Mouse (Mus musculus) midbrain, embryonic 15.5 days (tissue): ENCODE measurements at regions not wholly inside any gene's neighbourhood (a gene's known extent, or its start where the extent isn't known, plus 50 kb on each side); places are given as distances from the start of the nearest gene placed in this dataset.

Experiments
- ATAC-seq: fragments of 200-750 bp; cut with Nextera tagmentation; replicated peaks from 2 replicates; pipeline ENCODE4 v1.8.0; 2017; ENCODE audit warnings: moderate TSS enrichment
- H3K27ac ChIP-seq: fragments of 300-500 bp; sonication (generic); 2 replicates; pipeline ENCODE4 v1.5.1; 2015; ENCODE audit warnings: mild to moderate bottlenecking, inconsistent platforms
- H3K27me3 ChIP-seq: fragments of 300-500 bp; sonication (generic); replicated peaks from 2 replicates; pipeline ENCODE4 v1.6.1; 2015; ENCODE audit warnings: inconsistent platforms
- H3K36me3 ChIP-seq: fragments of 300-500 bp; sonication (generic); replicated peaks from 2 replicates; pipeline ENCODE4 v1.6.1; 2015; ENCODE audit warnings: inconsistent platforms
- H3K4me1 ChIP-seq: fragments of 300-500 bp; sonication (generic); 2 replicates; pipeline ENCODE4 v1.6.1; 2015; ENCODE audit warnings: inconsistent platforms
- H3K4me2 ChIP-seq: fragments of 300-500 bp; sonication (generic); 2 replicates; pipeline ENCODE4 v1.6.1; 2015; ENCODE audit warnings: inconsistent platforms, mild to moderate bottlenecking, moderate library complexity
- H3K4me3 ChIP-seq: fragments of 300-500 bp; sonication (generic); 2 replicates; pipeline ENCODE4 v1.5.1; 2015; ENCODE audit warnings: mild to moderate bottlenecking, inconsistent platforms
- H3K9ac ChIP-seq: fragments of 300-500 bp; sonication (generic); 2 replicates; pipeline ENCODE4 v1.6.1; 2015; ENCODE audit warnings: mild to moderate bottlenecking, inconsistent platforms
- H3K9me3 ChIP-seq: fragments of 300-500 bp; sonication (generic); 2 replicates; pipeline ENCODE4 v1.6.1; 2016; ENCODE audit warnings: inconsistent platforms
- WGBS: fragments of 180-500 bp; shearing (Covaris S2); methylation state at CpG from one replicate; pipeline ENCODE4 v1.1.7; 2015; ENCODE audit warnings: mixed read lengths; 5-methylcytosine and 5-hydroxymethylcytosine counted together

DNA sequence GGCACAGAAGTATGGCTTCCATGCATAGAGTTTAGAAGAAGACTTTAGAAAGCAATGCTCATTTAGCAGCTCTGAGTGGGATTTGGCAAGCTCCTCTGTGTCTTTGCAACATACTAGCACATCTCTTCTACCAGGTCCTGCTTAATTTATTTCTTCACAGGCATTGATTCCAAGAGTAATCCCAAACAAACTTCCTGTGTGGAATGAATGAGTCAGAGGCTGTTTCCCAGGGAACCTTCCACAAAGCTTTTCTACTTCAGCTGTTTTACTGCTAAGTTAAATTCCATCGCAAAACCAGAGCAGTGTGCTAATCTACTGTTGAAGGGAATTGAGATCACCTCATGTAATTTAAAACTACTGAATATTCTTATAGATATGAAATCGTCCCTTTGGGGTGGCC, 193.7 kb upstream of the Sorcs1 start:
- Histone ChIP-seq H3K27me3 (no peaks in the 10 kb centered on the region), H3K9ac (no peak overlapping the region), H3K9me3 (no peaks in the 10 kb centered on the region), H3K36me3 (no peaks in the 10 kb centered on the region), H3K4me3 (no peak overlapping the region), H3K27ac (no peak overlapping the region), H3K4me1 (no peaks in the 10 kb centered on the region), H3K4me2 (no peak overlapping the region)
- 45% methylated on average over 2 of the region's 2 CpGs for WGBS
- ATAC-seq = no peak

- no peaks in the 10 kb centered on the region for H3K27me3 ChIP-seq
- no peak overlapping the region for H3K4me3 ChIP-seq
- no peak for ATAC-seq
- no peaks in the 10 kb centered on the region for H3K36me3 ChIP-seq
- no peak overlapping the region for H3K27ac ChIP-seq
- H3K4me1 ChIP-seq = no peaks in the 10 kb centered on the region
- 84% methylated on average over 1 of the region's 1 CpGs for WGBS
- H3K9me3 ChIP-seq = no peaks in the 10 kb centered on the region
- H3K4me2 ChIP-seq = no peak overlapping the region
- H3K9ac ChIP-seq = no peak overlapping the region
These were observed 176.4 kb upstream of the Sorcs1 start for GRCm38 (mm10) chr19:50854854-50855253.

GRCm38 (mm10) chr19:50840499-50840898, 162.1 kb upstream of the Sorcs1 start:
- no peak overlapping the region for H3K9ac ChIP-seq
- no peaks in the 10 kb centered on the region for H3K9me3 ChIP-seq
- no peaks in the 10 kb centered on the region for H3K36me3 ChIP-seq
- WGBS = 92% methylated on average over 1 of the region's 1 CpGs
- H3K4me3 ChIP-seq = no peak overlapping the region
- no peak overlapping the region for H3K4me2 ChIP-seq
- no peak for ATAC-seq
- no peaks in the 10 kb centered on the region for H3K27me3 ChIP-seq
- H3K27ac ChIP-seq = no peak overlapping the region
- H3K4me1 ChIP-seq = no peaks in the 10 kb centered on the region
